Mouse (Mus musculus) cerebellum, adult 8-10 months (tissue): ENCODE measurements at regions not wholly inside any gene's neighbourhood (a gene's known extent, or its start where the extent isn't known, plus 50 kb on each side); places are given as distances from the start of the nearest gene placed in this dataset.

Experiments
- DNase-seq: peaks from one replicate; pipeline ENCODE4 v3.0.0; 2022

DNA sequence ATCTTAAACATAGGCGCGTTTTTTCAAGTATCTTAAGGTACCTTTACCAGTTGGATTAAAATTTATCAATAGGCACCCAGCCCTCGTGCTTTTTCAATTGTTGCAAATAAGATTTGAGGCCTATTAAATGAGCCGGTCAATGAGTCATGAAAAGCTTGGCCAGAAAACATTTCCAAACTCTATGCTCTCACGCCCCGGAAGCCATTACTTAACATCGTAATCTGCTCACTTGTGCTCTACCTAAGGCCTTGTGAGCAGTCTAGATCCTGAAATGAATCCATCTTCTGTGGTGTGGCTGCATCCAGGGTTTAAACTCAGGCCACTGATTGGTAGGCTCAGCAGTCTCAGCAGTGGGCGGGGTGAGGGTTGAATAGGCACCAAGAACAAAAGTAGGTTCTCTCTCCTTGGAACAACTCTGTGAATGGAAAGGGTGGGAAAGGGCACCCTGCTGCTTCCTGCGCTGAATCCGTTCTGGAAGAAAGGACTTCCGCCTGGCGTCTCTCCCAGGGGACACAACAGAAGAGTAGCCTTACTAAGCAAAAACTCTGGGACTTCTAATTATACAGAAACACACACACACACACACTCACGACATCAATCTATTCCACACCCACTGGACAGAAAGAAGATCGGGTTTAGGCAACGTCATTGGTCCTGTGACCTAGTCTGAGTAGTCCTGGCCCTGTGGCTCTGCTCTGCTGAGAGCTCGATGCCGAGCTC is 53.4 kb upstream of the Fmnl2 start:
- peak; percentile 3 for DNase-seq

DNA sequence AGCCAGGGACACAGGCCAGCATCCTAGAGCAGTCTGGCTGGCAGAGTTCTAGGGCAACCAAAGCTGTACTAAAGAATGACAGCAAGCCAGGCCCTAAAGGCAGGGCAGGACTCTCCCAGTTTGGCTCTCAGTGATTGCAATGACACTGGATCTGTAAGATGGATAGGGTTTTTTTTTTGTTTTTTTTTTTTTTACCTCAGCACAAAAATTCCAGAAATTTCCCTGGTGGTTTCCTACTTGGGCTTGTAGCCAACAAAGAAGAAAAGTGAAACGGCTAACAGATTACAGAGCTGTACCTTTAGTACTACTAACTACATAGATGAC is 52.9 kb upstream of the Fmnl2 start:
- DNase-seq, result no peak

DNA sequence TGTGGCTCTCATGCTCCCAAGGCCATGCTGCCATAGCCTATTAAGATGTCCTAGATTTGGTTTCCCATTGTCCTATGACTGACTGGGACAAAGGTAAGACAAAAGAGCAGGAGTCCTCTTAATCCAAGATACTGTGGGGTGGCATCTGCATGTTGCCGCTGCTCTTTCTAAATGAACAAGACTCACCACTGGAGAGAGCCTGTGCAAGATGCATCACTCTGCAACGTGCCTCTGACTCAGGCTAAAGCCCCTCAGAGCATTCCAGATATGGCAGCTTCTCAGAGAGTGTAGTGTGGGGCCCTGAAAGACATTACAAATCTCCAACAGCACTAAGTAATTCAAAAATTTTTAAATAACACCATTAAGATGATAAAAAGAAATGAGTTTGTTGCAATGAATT is 49.8 kb upstream of the Fmnl2 start:
- no peak for DNase-seq
